Mouse (Mus musculus): ENCODE data around the gene Gm42906.
A peak's percentile ranks its signal among the peaks of the same experiment; 100 is the strongest.

DNA sequence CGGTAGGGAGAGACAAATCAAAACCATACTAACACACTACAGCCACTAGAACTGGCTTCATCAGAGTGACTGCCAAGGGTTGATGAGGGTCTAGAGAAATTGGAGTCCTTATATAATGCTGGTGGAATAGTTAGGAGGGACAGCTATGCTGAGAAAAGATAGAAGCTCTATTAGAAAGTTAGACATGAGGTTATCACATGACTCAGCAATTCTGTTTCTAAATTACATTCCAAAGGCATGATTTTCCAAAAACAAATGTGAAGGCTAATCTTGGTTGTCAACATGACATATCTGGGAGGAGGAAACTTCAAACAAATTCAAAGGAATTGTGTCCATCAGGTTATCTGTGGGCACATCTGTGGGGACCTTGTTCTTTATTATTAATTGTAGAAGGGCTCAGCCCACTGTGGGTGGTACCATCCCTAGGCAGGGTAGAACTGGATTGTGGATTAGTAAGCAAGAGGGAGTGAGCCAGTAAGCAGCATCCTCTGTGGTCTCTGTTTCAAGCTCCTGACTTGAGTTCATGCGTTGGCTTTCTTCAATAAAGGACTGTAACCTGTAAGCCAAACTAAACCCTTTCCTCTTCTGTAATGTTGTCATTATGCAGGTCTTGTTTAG, 10.4 kb downstream of the Gm42906 start:
- TF ChIP-seq CTCF (IDR thresholded peaks at IDR 0.05; ENCODE audit: low read depth) (no peak), EP300 (IDR thresholded peaks at IDR 0.05; ENCODE audit: low read depth) (peak; percentile 33; the same call in 1 of the 2 replicates)
